Mouse (Mus musculus) myocyte (in vitro differentiated cells): ENCODE measurements around the gene Timm17a. TPM values are rescaled to one million over a fixed set of nuclear protein-coding genes. Genes with fewer than 3 reads are reported as not detected.

Experiments used
- H3K27me3 ChIP-seq: one replicate; pipeline ENCODE4 v1.6.1; 2011; ENCODE audit not compliant: control insufficient read depth, insufficient read depth, insufficient read length
- H3K36me3 ChIP-seq: one replicate; pipeline ENCODE4 v1.6.1; 2011; ENCODE audit not compliant: control insufficient read depth, insufficient read depth
- H3K4me2 ChIP-seq: one replicate; pipeline ENCODE4 v1.6.1; 2011; ENCODE audit warnings: low read depth, control low read depth
- H3K4me3 ChIP-seq: one replicate; pipeline ENCODE4 v1.5.1; 2011; ENCODE audit warnings: mild to moderate bottlenecking, control low read depth, moderate library complexity
- H3K79me2 ChIP-seq: one replicate; pipeline ENCODE4 v1.6.1; 2011; ENCODE audit not compliant: control insufficient read depth, insufficient read depth
- H3ac ChIP-seq: one replicate; pipeline ENCODE4 v1.6.1; 2011; ENCODE audit not compliant: control insufficient read depth, insufficient read length
- CEBPB ChIP-seq: IDR thresholded peaks from 2 replicates; pipeline ENCODE4 v1.6.1; 2011; ENCODE audit warnings: mild to moderate bottlenecking, moderate library complexity; ENCODE audit not compliant: poor library complexity, insufficient read depth, severe bottlenecking
- E2F4 ChIP-seq: IDR thresholded peaks from one replicate; pipeline ENCODE4 v1.6.1; 2011; ENCODE audit warnings: mild to moderate bottlenecking, control low read depth, moderate library complexity; ENCODE audit not compliant: insufficient read depth
- MAX ChIP-seq: IDR thresholded peaks from one replicate; pipeline ENCODE4 v1.6.1; 2011; ENCODE audit warnings: low read depth, mild to moderate bottlenecking, control low read depth
- MYOD1 ChIP-seq, 3 experiments: IDR thresholded peaks; one replicate each; pipeline ENCODE4 v1.6.1; 2011; ENCODE audit warnings: control low read depth in 2 of 3, low read depth in 2 of 3, mild to moderate bottlenecking in 2 of 3, moderate library complexity in 1 of 3; ENCODE audit not compliant: insufficient read length in 2 of 3, control insufficient read depth in 1 of 3
- MYOG ChIP-seq, 3 experiments: IDR thresholded peaks; one replicate each; pipeline ENCODE4 v1.6.1; 2011; ENCODE audit warnings: control low read depth in 2 of 3, low read depth in 2 of 3, mild to moderate bottlenecking in 2 of 3; ENCODE audit not compliant: insufficient read length in 2 of 3, control insufficient read depth in 1 of 3, insufficient read depth in 1 of 3
- POLR2A ChIP-seq: IDR thresholded peaks from one replicate; pipeline ENCODE4 v1.6.1; 2011; ENCODE audit warnings: low read depth, mild to moderate bottlenecking, control low read depth, moderate library complexity; ENCODE audit not compliant: insufficient read length
- REST ChIP-seq: IDR thresholded peaks from one replicate; pipeline ENCODE4 v1.6.1; 2011; ENCODE audit warnings: mild to moderate bottlenecking, control low read depth, moderate library complexity; ENCODE audit not compliant: insufficient read depth, insufficient read length
- SRF ChIP-seq: IDR thresholded peaks from one replicate; pipeline ENCODE4 v1.6.1; 2011; ENCODE audit warnings: low read depth; ENCODE audit not compliant: control insufficient read depth, insufficient read length
- TCF12 ChIP-seq: IDR thresholded peaks from one replicate; pipeline ENCODE4 v1.6.1; 2011; ENCODE audit warnings: mild to moderate bottlenecking, control low read depth; ENCODE audit not compliant: poor library complexity, insufficient read depth, severe bottlenecking
- polyA plus RNA-seq: library from polyadenylated mRNA; unstranded; fragments of >200 nt; fragmentation: generic; extraction: Trizol; gene quantifications from one replicate; pipeline ENCODE4 v1.2.1, GENCODE M21; 2012; ENCODE audit warnings: missing spikeins

Gene Timm17a
- polyA plus RNA-seq, 1 experiment, result 172 TPM

GRCm38 (mm10) chr1:135250706-135251105 lies 62.9 kb downstream of the Timm17a start:
- H3K79me2 ChIP-seq, result no peaks in the 10 kb centered on the region
- H3ac ChIP-seq, result no peak overlapping the region
- H3K4me2 ChIP-seq, result no peak overlapping the region
- no peaks in the 10 kb centered on the region for H3K36me3 ChIP-seq
- TF ChIP-seq TCF12 (no peak), MYOD1 (IDR thresholded peaks at IDR 0.05; ENCODE audit: control insufficient read depth in 1 of 3, insufficient read length in 2 of 3, low read depth in 2 of 3) (peak in 1 of 3 experiments; percentile 25), MYOG (IDR thresholded peaks at IDR 0.05; ENCODE audit: control insufficient read depth in 1 of 3, insufficient read depth in 1 of 3, insufficient read length in 2 of 3, low read depth in 2 of 3) (peak in 1 of 3 experiments; percentile 49), CEBPB (no peak)
- H3K4me3 ChIP-seq, result no peak overlapping the region
- no peaks in the 10 kb centered on the region for H3K27me3 ChIP-seq

- Histone ChIP-seq H3ac (no peak overlapping the region), H3K27me3 (no peaks in the 10 kb centered on the region), H3K4me2 (no peak overlapping the region), H3K4me3 (no peak overlapping the region), H3K79me2 (no peaks in the 10 kb centered on the region), H3K36me3 (no peaks in the 10 kb centered on the region)
- peak in 1 of 3 experiments; percentile 32 for TF ChIP-seq MYOG (IDR thresholded peaks at IDR 0.05; ENCODE audit: control insufficient read depth in 1 of 3, insufficient read depth in 1 of 3, insufficient read length in 2 of 3, low read depth in 2 of 3)
- no peak for TF ChIP-seq SRF
- no peak for TF ChIP-seq MAX
- TF ChIP-seq E2F4, result no peak
- TF ChIP-seq POLR2A, result no peak
- no peak for TF ChIP-seq TCF12
- TF ChIP-seq REST, result no peak
- no peak for TF ChIP-seq CEBPB
These were observed 65.1 kb downstream of the Timm17a start for GRCm38 (mm10) chr1:135248434-135248850.

Other genes with a start within 250 kb of the Timm17a start
- gene Lgr6, start 208.5 kb downstream of the Timm17a start, polyA plus RNA-seq, result 2.1 TPM
- 0.26 TPM for gene Ptpn7, start 181.1 kb downstream of the Timm17a start, polyA plus RNA-seq
- gene Arl8a, start 167.0 kb downstream of the Timm17a start, polyA plus RNA-seq, result 61.2 TPM
- gene Gpr37l1, start 146.1 kb downstream of the Timm17a start, polyA plus RNA-seq, result 0.07 TPM
- 0.10 TPM for gene Elf3, start 55.2 kb downstream of the Timm17a start, polyA plus RNA-seq
- 23.2 TPM for gene Rnpep, start 29.7 kb downstream of the Timm17a start, polyA plus RNA-seq
- gene Lmod1, start 11.0 kb upstream of the Timm17a start, polyA plus RNA-seq, result 7.1 TPM
- 92.0 TPM for gene Shisa4, start 61.5 kb upstream of the Timm17a start, polyA plus RNA-seq
- gene Ipo9, start 116.7 kb upstream of the Timm17a start, polyA plus RNA-seq, result 55.5 TPM